Mouse (Mus musculus) cerebellum, adult 9-11 months (tissue): ENCODE data around the gene Rtn4.
A peak's percentile ranks its signal among the peaks of the same experiment; 100 is the strongest.
"Not testable (repeated sequence)": the region's sequence is repeated elsewhere in the genome, so short reads cannot be mapped to it uniquely, and the experiment has no call there.

Source experiments
- DNase-seq: peaks from one replicate; pipeline ENCODE4 v3.0.0; 2022

Rtn4 gene

DNA sequence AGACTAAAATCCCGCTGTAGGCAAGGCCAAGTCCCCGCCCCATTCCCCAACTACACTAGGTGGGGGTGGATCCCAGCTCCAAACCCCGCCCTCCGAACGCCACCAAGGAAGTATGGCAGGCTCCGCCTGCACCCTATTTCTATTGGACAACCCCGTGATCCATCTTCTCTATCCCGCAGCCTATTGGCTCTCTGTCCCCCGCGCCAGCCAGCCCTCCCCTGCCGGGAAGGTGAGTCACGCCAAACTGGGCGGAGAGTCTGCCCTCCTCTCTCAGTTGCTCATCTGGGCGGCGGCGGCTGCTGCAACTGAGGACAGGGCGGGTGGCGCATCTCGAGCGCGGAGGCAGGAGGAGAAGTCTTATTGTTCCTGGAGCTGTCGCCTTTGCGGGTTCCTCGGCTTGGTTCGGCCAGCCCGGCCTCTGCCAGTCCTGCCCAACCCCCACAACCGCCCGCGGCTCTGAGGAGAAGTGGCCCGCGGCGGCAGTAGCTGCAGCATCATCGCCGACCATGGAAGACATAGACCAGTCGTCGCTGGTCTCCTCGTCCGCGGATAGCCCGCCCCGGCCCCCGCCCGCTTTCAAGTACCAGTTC, at the start of gene Rtn4:
TSS of gene Rtn4 (plus strand) at position 265 of the 590 bp plus-strand sequence.
- DNase-seq = peak; percentile 99

GRCm38 (mm10) chr11:29644421-29644820, 48.3 kb upstream of the Rtn4 start:
- no peak for DNase-seq

DNA sequence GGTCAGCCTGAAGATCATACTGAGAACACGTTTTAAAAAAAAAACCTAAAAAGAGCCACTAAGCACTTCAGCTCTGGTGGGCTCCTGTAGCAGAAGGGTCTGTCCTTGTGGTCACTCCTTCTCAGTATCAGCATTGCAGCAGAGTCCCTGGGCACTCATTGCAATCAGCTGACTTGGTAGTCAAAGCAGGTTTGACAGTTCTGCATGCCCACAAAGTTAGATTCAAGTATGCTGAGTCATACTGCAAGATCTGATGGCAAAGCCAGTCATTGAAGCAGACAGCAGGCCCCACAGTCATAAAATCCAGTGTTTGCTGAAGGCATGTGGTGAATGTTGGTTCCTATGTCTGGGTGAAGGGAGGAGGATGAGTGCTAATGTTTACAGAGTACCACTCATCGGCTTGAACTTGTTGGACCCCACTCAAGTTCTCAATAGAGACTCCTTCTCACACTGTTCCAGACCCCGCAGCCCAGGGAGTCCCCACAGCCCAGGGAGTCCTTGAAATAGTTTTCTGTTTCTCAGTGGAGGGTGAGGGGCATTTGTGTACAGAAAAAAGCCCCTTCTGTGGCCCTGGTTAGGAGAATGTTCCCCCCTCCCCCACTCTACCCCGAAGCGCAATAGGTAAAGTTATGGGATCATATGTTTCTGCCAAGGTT, 47.2 kb upstream of the Rtn4 start:
- DNase-seq = no peak

DNA sequence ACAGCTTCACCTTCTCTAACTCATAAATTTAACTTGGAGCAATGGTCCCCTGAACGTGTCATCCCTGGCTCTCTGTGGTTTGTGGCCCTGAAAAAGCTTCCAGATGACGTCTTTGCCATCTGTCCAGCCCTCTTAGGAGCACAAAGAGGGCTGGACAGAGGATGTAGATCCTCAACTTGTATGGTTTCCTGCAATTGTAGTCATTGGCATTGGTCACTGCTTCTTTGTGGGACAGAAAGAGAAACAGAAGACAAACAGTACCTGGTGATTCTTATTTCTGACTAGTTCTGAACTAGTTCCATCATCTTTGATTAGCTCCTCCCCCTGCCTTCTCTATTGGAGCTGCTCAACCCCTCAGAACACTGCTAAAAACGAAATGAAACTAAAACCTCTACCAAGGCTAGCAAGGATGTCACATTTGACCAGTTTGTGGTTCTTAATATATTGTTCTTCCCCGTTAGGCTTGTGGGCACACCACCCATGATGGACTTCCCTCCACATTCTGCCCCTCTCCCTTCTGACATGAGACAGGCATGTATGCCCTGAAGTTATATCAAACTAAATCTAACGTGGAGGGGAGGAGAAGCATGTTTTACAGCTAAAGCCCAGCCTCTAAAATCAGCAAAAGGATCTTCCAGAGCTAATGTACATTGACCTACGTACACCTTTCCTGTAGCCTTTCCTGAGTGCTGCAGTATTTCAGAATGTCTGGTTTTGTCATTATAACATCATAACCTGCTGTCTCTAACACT, 45.0 kb upstream of the Rtn4 start:
- no peak for DNase-seq

DNA sequence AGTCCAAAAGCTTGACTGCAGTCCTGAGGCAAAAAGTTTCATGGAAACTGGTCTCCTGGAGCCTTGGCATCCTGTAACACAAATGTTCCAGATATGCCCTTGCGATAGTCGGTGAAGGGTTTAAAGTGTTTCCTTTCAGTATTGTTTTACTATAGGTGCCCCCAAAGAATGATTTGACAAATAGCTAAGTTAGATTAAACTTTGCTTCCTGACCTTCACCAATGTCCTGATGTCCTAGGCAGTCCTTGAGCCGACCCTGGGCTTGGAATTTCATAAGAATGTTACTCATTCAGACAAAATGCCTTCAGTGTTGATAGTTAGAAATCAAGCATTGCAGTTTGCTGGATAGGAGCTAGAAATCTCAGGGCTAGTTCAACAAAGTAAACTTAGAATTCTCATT, 37.4 kb upstream of the Rtn4 start:
- DNase-seq = not testable (repeated sequence)

- DNase-seq = no peak
Measured at GRCm38 (mm10) chr11:29660740-29661139, 32.0 kb upstream of the Rtn4 start.

DNA sequence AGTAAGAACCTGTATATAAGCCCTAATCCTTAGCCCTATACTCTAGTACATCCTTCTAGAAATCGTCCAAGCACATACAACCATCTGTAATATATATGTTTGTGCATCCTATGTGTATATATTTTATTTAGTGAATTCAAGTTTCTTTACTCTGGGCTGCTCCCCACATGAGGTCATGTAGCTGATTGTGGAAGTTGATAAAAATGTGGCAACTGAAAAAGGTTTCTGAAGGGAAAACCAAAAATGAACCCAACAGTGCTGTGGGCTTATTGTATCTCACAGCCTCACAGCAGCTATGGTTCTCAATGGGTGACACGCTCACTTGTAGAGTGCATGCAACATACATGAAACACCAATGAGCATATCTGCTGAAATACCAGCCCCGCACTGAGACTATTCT, 25.1 kb upstream of the Rtn4 start:
- no peak for DNase-seq

GRCm38 (mm10) chr11:29669706-29670105, 23.0 kb upstream of the Rtn4 start:
- no peak for DNase-seq

DNA sequence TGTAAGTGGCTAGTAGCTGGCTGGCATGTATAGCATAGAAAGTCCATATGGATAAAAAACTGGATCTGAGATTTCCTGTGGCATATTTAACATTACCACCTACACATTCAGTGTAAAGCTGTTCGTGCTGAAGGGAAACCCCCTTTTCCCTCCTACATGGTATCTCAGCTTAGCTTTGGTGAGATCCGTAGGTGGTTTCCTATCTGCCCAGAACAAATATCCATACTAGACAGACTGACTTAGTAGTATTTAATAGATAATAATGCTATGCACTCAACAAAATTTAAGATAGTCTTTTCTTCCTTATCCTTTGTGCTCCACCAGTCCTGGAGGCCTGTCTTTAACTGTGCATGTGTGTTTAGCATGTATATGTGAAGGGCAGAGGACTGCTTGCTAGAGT, 19.4 kb upstream of the Rtn4 start:
- no peak for DNase-seq

DNA sequence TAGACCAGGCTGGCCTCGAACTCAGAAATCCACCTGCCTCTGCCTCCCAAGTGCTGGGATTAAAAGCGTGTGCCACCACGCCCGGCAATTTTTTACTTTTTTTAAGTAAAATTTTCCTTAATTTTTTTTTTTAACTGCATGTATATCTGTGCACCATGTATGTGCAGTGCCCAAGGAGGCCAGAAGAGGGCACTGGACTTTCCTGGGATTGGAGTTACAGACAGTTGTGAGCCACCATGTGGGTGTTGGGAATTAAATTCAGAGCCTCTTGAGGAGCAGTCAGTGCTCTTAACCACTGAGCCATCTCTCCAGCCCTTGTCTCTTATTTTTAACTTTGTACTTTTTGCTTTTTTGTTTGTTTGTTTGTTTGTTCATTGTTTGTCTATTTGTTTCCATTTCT, 16.0 kb upstream of the Rtn4 start:
- DNase-seq = no peak

- DNase-seq = no peak
Measured at GRCm38 (mm10) chr11:29679942-29680341, 12.8 kb upstream of the Rtn4 start.

GRCm38 (mm10) chr11:29680771-29681170, 12.0 kb upstream of the Rtn4 start:
- no peak for DNase-seq

DNA sequence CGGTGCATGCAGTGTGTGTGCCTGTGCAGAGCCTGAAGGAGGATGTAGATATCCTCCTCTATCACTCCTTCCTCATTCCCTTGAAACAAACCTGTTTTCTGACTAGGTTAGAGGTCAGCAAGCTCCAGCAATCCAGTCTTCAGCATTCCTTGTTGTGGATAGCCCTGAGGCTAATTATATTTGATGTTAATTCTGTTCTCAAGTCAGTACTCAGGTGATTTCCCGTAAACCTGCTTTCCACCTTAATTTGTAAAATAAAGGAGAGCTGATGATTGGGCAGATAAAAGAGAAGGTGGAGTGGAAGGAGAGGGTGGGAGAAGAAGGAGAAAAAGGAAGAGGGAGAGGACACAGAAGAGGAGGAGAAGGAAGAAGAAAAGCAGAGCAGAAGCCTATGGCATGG, 8.5 kb upstream of the Rtn4 start:
- no peak for DNase-seq

GRCm38 (mm10) chr11:29686176-29686575, 6.6 kb upstream of the Rtn4 start:
- DNase-seq = no peak

GRCm38 (mm10) chr11:29691556-29691955, 1.2 kb upstream of the Rtn4 start:
- DNase-seq = no peak

DNA sequence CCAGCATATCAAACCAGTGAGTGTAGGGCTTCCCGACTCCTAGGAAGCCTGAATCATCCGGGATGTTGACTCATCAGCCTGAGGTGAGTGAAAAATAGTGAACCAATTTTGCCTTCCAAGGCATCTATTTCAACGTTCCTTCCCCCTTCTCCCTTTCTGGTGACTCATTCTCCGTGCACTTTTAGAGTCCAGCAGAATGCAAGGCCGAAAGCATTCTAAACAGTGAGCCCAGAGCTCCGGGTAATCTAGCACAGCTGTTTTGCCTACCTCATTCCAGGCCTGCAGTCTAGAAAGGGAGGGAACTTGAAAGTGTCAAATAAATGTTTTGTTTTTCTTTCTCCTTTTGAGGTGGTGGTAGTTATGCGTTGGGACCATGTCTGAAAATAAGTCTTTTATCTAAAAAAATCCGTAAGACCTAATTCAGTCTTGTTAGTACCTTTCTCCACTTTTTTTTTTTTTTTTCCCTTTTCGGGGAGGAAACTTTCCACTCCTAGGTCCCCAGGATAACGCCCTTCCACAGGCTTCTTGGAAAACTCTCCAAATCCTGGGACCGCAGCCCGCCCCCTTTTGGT, 550 bp upstream of the Rtn4 start:
- DNase-seq = peak; percentile 40

- DNase-seq = peak; percentile 86
Measured at GRCm38 (mm10) chr11:29693576-29694410, 1.0 kb downstream of the Rtn4 start.

DNA sequence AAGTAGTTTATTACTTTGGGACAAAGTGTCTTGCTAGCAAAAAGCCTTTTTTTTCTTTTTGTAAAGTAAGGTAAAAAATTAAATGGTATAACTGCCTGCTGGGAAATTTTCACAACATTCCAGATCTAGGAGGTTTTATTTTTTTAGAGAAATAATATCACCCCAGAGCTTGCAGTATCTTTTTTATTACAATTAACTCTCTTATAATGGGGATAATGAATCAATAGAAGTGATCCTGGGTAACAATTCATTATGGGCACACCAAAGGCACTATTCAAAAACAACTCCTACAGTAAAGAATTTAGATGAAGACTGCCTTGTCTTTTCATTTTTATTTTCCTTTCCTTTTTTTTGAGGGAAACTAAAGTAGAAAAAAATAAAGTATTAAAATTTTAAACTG, 2.0 kb downstream of the Rtn4 start:
- no peak for DNase-seq

- DNase-seq = no peak
Measured at GRCm38 (mm10) chr11:29702721-29703120, 10.0 kb downstream of the Rtn4 start.

DNA sequence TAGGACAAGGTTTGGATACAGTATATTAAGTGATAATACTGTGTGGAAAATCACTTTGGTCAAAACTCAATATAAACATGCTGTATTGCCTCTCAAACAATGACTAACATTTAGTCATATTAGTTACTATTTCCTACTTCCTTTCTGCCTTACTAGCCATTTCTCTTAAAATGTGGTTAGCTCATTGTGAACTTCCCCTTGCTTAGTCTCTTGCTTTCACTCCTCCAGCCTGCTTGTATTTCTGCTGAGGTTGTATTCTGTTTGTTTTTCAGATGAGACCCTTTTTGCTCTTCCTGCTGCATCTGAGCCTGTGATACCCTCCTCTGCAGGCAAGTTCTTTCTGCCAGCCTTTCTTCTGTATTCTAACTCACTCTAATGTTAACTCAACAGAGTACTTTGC, 12.5 kb downstream of the Rtn4 start:
- no peak for DNase-seq

DNA sequence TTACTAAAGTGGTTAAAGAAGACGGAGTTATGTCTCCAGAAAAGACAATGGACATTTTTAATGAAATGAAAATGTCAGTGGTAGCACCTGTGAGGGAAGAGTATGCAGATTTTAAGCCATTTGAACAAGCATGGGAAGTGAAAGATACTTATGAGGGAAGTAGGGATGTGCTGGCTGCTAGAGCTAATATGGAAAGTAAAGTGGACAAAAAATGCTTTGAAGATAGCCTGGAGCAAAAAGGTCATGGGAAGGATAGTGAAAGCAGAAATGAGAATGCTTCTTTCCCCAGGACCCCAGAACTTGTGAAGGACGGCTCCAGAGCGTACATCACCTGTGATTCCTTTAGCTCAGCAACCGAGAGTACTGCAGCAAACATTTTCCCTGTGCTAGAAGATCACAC, 14.1 kb downstream of the Rtn4 start:
- no peak for DNase-seq

- DNase-seq = no peak
Measured at GRCm38 (mm10) chr11:29709512-29709911, 16.8 kb downstream of the Rtn4 start.

- DNase-seq = no peak
Measured at GRCm38 (mm10) chr11:29714114-29714513, 21.4 kb downstream of the Rtn4 start.
